Mouse (Mus musculus): ENCODE measurements around the gene Mad2l1bp.

The Mad2l1bp gene

DNA sequence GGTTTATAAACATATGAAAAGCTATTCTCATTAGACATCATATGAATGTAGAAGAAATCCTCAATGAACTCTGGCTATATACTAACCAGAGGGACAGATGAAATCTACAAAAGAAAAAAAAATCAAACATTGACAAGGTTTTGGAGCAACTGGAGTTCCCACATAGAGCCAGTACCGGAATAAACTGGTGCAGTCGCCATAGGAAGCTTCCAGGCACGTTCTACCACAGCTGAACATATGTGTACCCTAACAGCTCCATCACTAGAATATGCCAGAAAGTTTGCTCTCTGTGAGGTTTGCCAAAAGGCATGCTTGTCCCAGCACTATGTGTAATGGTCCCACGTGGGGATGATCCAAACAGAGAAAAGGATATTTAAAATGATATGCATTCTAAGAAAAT is 45.1 kb downstream of the Mad2l1bp start:
- DNase-seq: no peak

DNA sequence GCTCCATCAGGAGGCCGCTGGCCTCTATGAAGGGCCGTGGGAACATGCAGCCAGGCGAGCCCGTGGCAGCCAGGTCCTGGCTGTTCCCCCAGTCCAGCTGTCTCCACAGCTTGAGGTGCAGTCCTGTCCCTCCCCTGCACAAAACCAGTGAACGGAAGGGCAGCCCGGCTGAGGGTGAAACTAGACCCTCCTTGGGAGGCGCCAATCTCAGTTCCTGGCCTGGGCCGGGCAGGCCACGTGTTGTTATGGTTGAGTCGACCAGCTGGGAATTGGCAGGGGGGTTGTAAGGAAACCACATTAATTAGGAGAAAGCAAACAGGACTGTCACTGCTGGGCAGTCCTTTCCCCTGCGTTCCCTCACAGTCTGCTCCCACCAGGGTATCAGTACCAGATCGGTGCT is 48.9 kb downstream of the Mad2l1bp start:
- no peak for DNase-seq

GRCm38 (mm10) chr17:46102608-46103159 is 50.7 kb downstream of the Mad2l1bp start:
- DNase-seq: no peak

GRCm38 (mm10) chr17:46101906-46102305 is 51.4 kb downstream of the Mad2l1bp start:
- no peak for DNase-seq

- DNase-seq: no peak
These were observed 54.8 kb downstream of the Mad2l1bp start for GRCm38 (mm10) chr17:46098525-46098924.

All from thymus, postnatal 36 days (tissue).